Mouse (Mus musculus) liver, adult 10 weeks (tissue): ENCODE measurements around the gene Tbc1d17. TPM values are rescaled to one million over a fixed set of nuclear protein-coding genes. Genes with fewer than 3 reads are reported as not detected.

Experiments used
- polyA plus RNA-seq: library from polyadenylated mRNA; stranded (reverse); fragments of 350-450 nt; fragmentation: Illumina TruSeq; extraction: RNeasy Lipid Tissue Mini Kit (QIAGEN cat#74804); gene quantifications from one replicate; pipeline ENCODE4 v1.2.3, GENCODE M21; 2014; ENCODE audit warnings: low read depth, low replicate concordance

Tbc1d17 gene
- polyA plus RNA-seq = 1.3 TPM

DNA sequence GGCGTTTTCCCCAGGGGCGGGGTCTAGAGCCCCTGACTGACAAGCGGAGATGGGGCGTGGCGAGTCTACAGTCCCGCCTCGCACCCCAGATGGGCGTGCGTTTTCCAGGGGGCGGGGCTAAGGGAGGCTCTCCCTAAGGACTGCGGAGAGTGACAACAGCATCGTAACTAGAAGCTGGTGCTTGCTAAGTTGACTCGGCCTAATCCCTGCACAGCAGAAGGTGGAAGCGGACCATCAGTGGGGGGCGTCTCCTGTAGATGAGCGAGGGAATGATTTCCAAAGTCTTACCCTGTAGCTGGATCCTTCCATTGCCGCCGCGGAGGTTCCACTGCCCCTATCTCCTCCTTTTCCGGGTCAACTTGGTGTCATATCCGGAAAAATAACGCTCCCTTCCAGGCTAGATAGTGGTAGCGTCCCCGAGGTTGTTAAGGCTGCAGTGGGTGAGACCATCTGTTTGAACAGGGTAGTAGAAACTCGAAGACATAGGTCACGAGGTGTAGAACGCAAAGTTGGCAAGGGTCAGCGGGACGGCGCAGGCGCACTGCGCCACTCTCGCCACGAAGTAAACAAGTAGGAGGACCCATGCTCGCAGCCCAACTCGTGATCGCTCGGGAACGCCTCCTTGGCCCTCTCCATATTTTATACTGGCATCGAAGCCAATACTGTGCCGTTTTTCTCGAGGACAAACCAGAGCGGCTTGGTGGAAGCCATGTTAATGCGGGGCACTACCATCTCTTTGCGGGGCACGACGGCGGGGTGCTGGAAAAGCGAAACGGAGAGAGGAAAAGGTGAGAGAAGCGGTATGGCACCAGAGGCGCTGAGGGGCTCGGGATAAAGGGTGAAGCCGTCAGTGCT lies at the start of gene Tbc1d17, which contains the start of gene Akt1s1:
Gene Tbc1d17, minus strand, starts transcription at position 519 of the 855 bp plus-strand sequence.
Gene Akt1s1, plus strand, starts transcription at position 431 of the 855 bp plus-strand sequence.

DNA sequence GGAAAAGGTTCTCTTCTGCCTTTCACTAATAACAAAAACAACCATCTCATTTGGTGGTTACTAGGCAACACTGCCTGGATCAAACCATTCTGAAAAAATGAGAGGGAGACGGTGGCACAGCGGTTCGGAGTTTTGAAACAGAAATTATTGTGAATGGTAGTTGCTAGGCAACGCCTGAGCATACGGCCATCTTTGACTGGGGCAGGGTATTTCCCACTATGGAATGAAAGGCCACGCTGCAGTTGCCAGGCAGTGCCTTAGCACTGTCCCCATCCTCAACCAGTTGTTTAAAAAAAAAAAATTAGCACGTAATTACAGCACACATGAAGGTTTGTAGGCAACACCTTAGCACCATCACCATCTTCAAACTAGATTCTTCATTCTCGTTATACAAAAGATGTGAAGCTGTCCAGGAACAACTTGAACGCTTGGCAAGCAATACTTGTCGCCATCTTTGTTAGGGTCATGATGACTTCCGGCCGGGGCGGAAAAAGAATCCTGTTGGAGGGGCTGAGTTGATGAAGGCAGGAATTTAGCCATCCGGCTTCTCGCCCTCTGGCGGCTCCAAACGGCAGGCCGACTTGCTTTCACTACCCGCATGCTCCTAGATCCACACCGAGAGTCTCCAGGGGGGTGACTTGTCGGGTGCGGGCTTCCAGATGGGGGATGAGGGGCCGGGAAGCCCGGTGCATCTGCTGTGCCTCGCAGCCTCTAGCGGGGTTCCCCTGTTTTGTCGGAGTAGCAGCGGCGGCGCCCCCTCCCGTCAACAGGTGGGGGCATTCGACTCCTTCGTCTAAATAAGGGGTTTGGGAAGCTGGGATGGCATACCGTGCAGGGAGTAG lies 46.9 kb upstream of the Tbc1d17 start, which contains the start of gene Fuz:
Gene Fuz, plus strand, starts transcription at position 487 of the 842 bp plus-strand sequence.

DNA sequence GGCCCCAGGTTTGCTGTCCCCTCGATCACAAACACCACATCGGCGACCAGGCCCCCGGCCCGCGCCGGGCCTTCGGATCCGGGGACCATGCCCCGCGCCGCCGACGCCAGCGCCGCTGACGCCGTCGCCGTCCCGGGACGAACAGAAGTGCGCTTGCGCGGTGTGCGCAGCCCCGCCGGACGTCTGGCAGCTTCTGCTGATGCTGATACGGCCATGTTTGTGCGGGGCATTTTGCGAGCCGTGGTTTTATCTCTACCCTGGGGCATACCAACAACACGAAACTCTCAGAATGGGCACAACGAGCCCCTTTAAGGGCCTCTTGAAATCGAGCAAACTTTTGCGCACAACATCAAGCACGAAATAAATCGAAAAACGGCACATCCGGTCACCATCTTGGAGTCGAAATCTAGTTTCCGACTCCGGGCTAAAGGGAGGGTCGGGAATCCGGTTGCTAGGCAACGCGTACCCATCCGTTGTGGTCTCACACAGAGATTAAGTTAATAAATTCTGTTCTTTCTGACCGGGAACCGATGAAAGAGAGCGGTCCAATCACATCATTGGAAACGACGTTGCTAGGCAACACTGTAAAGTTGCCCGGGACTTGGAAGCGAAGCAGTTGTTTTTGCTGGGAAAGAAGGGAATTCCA lies 43.5 kb upstream of the Tbc1d17 start, which contains the start of gene Med25:
Gene Med25, minus strand, starts transcription at position 437 of the 646 bp plus-strand sequence.

DNA sequence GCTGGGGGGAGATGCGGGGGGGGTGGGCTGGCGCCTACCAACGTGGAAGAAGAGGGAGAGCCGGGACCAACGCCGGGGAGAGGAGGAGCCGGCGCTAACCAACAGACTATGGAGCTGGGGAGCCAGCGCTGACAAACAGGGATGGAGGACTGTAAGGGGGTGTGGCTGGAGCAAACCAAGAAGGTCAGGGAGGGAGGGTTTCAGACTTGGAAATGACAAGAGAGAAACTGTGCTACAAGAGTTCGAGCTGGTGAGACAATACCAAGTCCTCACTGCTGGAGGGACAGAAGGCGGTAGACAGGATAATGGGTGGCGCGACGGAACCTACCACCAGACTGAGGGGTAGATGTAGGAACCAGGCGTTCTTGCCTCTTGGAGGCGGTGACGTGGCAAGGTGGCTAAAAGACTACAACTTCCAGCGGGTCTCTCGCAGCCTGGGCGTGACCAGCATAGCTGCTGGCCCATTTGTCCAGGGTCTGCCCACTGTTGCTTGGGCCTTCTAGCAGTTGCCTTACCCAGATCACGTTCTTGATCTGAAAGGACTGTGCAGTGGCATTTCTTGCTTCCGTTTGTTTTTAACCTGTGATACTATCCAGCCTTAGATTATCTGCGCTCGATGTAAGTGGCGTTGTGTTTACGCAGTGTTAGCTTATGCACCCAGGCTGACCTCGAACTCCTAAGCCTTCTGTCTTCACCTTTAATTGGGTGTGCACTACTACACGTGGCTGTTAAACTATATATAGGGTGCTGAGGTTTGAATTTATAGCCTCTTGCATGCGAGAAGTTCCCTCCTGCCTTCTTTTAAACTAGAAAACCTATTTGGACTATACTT lies 21.0 kb upstream of the Tbc1d17 start, which contains the start of gene Ptov1:
Gene Ptov1, minus strand, starts transcription at position 92 of the 832 bp plus-strand sequence.

DNA sequence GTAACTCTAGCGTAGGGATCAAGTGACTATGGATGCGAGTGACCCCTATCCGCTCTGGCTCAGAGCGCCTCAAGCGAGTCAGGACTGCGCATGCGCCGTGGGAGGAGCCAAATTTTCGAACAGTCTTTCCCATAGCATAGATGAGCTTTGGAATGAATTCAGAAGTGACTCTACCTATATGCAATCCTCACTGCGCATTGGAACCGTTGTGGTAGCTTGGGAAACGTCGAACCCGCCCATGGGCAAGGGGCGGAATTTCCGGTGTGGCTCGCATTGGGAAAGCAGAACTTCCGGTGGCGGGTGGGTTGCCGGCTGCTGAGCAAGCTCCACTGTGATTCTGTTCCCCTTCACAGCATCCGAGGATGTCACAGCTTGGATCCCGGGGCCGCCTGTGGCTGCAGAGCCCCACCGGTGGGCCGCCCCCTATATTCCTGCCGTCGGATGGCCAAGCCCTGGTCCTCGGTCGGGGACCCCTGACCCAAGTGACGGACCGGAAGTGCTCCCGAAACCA lies 8.2 kb upstream of the Tbc1d17 start, which contains the start of gene Pnkp:
Gene Pnkp, plus strand, starts transcription at position 98 of the 511 bp plus-strand sequence.

DNA sequence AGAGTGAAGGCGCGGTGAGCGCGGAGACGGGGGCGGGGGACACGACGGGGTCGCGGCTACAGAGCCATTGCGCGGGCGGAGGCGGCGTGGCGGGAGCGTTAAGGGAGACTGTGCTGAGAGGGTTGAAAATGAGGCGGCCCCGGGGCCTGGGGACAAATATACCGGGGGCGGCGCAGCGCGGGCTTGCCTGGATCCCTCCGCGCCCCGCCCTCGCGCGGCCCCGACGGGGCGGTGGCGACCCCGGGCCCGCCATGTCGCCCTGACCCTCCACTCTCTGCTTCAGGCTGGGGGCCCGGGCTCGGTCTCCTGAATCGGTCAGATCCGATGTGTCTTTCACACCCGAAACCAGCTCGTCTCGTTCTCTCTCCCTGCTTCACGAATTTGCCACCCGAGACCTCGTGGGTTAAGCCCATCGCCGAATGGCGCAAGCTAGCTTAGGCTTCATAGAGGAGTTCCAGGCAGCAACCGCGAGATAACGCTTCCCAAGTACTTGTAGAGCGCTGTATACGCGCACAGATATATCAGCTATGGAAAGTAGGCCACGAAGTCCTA lies 32.3 kb downstream of the Tbc1d17 start, which contains the start of gene Atf5:
Gene Atf5, minus strand, starts transcription at position 189 of the 552 bp plus-strand sequence.

DNA sequence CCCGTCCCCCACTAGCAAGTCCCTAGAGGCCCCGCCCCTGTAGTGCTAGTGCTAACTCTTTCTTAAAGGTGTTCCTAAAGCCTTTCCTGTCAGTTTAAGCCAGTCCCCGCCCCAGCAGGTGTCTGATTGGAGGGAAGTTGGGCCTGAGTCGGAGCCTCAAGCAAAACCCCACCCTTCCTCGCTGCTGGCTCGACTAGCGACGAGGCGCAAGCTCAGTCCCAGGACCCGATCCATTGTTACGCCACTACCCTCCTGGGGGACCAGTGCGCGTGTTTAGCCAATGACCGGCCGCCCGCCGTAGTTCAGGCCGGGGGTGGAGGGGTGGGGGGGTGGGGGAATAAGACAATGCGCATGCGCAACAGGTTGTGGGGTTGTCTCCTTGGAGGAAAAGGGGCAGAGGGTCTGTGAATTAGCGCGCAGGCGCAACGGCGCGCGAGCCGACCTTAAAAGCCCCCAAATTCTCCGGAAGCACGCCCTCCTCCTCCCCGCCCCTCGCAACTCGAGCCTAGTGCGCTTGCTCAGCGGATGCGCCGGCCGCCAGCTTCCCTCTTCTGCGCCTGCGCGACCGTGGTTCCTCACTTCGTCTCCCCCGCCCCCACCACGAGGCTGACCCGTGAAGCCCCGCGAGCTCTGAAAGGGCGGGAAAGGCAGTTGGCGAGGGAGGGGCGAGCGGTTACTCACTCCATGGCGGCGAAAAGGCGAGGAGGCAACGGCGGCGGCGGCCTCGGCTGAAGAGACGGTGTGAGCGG lies 33.0 kb downstream of the Tbc1d17 start, which contains the start of the genes Nup62 and Il4i1:
Gene Nup62, plus strand, starts transcription at position 368 of the 749 bp plus-strand sequence.
Gene Il4i1, plus strand, starts transcription at position 667 of the 749 bp plus-strand sequence.

Other genes starting within 250 kb of the Tbc1d17 start
- gene Myh14, start 178.2 kb downstream of the Tbc1d17 start, polyA plus RNA-seq = 0.37 TPM
- gene Izumo2, start 140.3 kb downstream of the Tbc1d17 start, polyA plus RNA-seq = not detected
- gene Vrk3, start 100.7 kb downstream of the Tbc1d17 start, polyA plus RNA-seq = 6.2 TPM
- not detected for gene Zfp473, start 98.0 kb downstream of the Tbc1d17 start, polyA plus RNA-seq
- gene Nup62, start 33.0 kb downstream of the Tbc1d17 start, polyA plus RNA-seq = 1.1 TPM
- not detected for gene Il4i1, start 32.7 kb downstream of the Tbc1d17 start, polyA plus RNA-seq
- gene Atf5, start 32.4 kb downstream of the Tbc1d17 start, polyA plus RNA-seq = 47.9 TPM
- 2.2 TPM for gene Akt1s1, start 88 bp downstream of the Tbc1d17 start, polyA plus RNA-seq
- 1.4 TPM for gene Pnkp, start 8.1 kb upstream of the Tbc1d17 start, polyA plus RNA-seq
- gene Ptov1, start 20.7 kb upstream of the Tbc1d17 start, polyA plus RNA-seq = 0.95 TPM
- gene Med25, start 43.6 kb upstream of the Tbc1d17 start, polyA plus RNA-seq = 1.1 TPM
- gene Fuz, start 47.0 kb upstream of the Tbc1d17 start, polyA plus RNA-seq = 1.4 TPM
- 9.2 TPM for gene Ap2a1, start 80.4 kb upstream of the Tbc1d17 start, polyA plus RNA-seq
- gene Tsks, start 94.1 kb upstream of the Tbc1d17 start, polyA plus RNA-seq = not detected
- not detected for gene Cpt1c, start 125.8 kb upstream of the Tbc1d17 start, polyA plus RNA-seq
- gene Prmt1, start 137.5 kb upstream of the Tbc1d17 start, polyA plus RNA-seq = 4.2 TPM
- 21.4 TPM for gene Irf3, start 148.6 kb upstream of the Tbc1d17 start, polyA plus RNA-seq
- gene Bcl2l12, start 149.6 kb upstream of the Tbc1d17 start, polyA plus RNA-seq = 0.66 TPM
- 1.3 TPM for gene Scaf1, start 167.3 kb upstream of the Tbc1d17 start, polyA plus RNA-seq
- 3.7 TPM for gene Rras, start 168.9 kb upstream of the Tbc1d17 start, polyA plus RNA-seq
- gene Prr12, start 203.8 kb upstream of the Tbc1d17 start, polyA plus RNA-seq = 0.11 TPM
- 3.2 TPM for gene Nosip, start 213.3 kb upstream of the Tbc1d17 start, polyA plus RNA-seq
- 2.3 TPM for gene Prrg2, start 213.6 kb upstream of the Tbc1d17 start, polyA plus RNA-seq
- gene Rcn3, start 243.1 kb upstream of the Tbc1d17 start, polyA plus RNA-seq = not detected